ENCODE assay signal across 25 mouse cellular contexts in genomic region chr8:125677484-125677883, GRCm38 (mm10).
"Had no signal": no experiment of that assay in that cellular context is flagged by ENCODE, and none has a peak within 500 bp of the region (broad histone marks: within the 10 kb centered on the region; RNA-seq: fewer than 3 reads in every experiment).

No protein-coding gene starts in this region.

- H3K9me3 ChIP-seq: heart, embryonic 13.5 days; heart, embryonic 15.5 days; hindbrain, embryonic 13.5 days; hindbrain, embryonic 15.5 days; kidney, embryonic 15.5 days; limb, embryonic 15.5 days; liver, embryonic 12.5 days had no signal

- H3K9ac ChIP-seq: heart, embryonic 13.5 days; heart, embryonic 15.5 days; hindbrain, embryonic 13.5 days; hindbrain, embryonic 15.5 days; kidney, embryonic 15.5 days; limb, embryonic 13.5 days; limb, embryonic 15.5 days; liver, embryonic 12.5 days; liver, embryonic 14.5 days had no signal

- H3K4me3 ChIP-seq: heart, adult 2 months; heart, embryonic 13.5 days; heart, embryonic 15.5 days; hindbrain, embryonic 13.5 days; hindbrain, embryonic 15.5 days; kidney, embryonic 15.5 days; limb, embryonic 13.5 days; limb, embryonic 15.5 days; liver, embryonic 12.5 days had no signal

- H3K4me2 ChIP-seq: heart, embryonic 13.5 days; heart, embryonic 15.5 days; hindbrain, embryonic 13.5 days; hindbrain, embryonic 15.5 days; kidney, embryonic 15.5 days; limb, embryonic 13.5 days; limb, embryonic 15.5 days; liver, embryonic 12.5 days had no signal

- H3K4me1 ChIP-seq: heart, embryonic 13.5 days; heart, embryonic 15.5 days; kidney, embryonic 15.5 days; limb, embryonic 13.5 days; limb, embryonic 15.5 days; liver, embryonic 12.5 days had no signal

- ATAC-seq: hindbrain, postnatal 0 days; intestine, embryonic 16.5 days; liver, embryonic 12.5 days had no signal

- H3K36me3 ChIP-seq: heart, embryonic 13.5 days; heart, embryonic 15.5 days; hindbrain, embryonic 13.5 days; hindbrain, embryonic 15.5 days; kidney, embryonic 15.5 days; limb, embryonic 13.5 days; limb, embryonic 15.5 days; liver, embryonic 12.5 days had no signal

- DNase-seq: gastrocnemius, postnatal 14 days; gastrocnemius, postnatal 36 days; heart, adult 11 months; heart, adult 2 months; heart, postnatal 14 days; heart, postnatal 36 days; kidney, adult 11 months; kidney, adult 8-10 months; kidney, postnatal 14 days; kidney, postnatal 36 days; layer of hippocampus, adult 9-11 months; layer of hippocampus, postnatal 36 days; left cerebral cortex, postnatal 4 days had no signal

- H3K27me3 ChIP-seq: heart, embryonic 13.5 days; heart, embryonic 15.5 days; hindbrain, embryonic 13.5 days; hindbrain, embryonic 15.5 days; kidney, embryonic 15.5 days; limb, embryonic 13.5 days; limb, embryonic 15.5 days had no signal

- H3K27ac ChIP-seq: heart, adult 2 months; heart, embryonic 13.5 days; heart, embryonic 15.5 days; hindbrain, embryonic 13.5 days; hindbrain, embryonic 15.5 days; hindbrain, postnatal 0 days; kidney, embryonic 15.5 days; kidney, postnatal 0 days; limb, embryonic 13.5 days; limb, embryonic 15.5 days; liver, embryonic 12.5 days; liver, embryonic 14.5 days had no signal
